Mouse (Mus musculus): Measurements from ENCODE around the gene S100a3.

S100a3 gene

DNA sequence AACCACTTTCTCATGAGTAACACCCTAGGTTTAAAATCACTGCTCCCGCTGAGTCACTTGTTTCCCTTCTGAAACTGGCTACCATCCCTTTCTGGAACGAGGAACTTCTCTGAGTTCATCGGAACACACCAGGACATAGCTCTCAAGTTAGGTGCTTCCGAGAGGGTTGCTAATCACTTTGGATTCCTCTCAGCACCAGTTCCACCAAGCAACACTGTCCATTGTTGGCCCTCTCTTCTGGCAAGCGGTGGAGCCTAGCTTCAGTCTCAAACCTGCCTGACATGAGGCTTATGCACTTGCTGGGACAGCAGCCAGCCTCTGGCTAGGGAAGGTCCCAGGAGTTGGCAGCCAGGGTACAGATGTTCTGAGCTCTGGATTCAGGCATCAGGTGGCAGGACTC, 14.3 kb downstream of the S100a3 start:
- no peak for DNase-seq (ENCODE audit: low read depth, low spot score)

DNA sequence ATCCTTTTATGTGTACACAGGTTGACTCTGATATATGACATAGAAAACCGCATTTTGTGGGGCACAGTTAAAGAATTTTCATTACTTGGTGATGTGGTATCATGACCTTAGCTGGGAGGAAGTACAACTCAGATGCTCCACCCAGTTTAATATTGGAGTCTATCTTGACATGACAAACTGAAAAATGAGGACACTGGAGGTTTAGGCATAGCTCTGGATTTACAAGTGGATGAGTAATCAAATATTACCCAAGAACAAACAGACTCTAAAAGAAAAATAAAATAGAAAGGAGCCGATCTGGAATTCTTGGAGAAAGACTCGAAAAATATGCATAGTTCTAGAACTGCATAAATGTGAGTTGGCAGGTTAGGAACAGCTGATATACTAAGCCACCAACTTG, 14.9 kb downstream of the S100a3 start:
- no peak for DNase-seq (ENCODE audit: low read depth, low spot score)

GRCm38 (mm10) chr3:90576351-90577001, 16.1 kb downstream of the S100a3 start:
- no peak for DNase-seq (ENCODE audit: low read depth, low spot score)

- no peak for DNase-seq (ENCODE audit: low read depth, low spot score)
These were observed 19.1 kb downstream of the S100a3 start for GRCm38 (mm10) chr3:90579433-90579832.

DNA sequence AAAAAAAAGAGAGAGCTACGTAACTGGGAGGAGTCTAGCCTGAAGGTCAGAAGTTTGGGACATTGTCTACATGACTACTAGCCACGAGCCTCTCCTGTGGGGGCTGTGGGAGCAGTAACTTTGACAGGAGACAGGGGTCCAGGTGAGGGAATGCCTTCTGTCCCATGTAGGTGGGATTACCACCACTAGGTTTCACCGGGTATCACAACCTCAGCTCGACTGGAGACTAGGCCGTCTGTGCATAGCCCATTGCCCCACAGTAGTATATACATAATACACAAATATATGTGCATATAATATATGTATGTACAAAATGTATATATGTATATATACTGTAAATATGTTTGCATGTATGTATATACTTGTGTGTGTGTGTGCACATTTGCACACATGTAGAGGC, 20.8 kb downstream of the S100a3 start:
- no peak for DNase-seq (ENCODE audit: low read depth, low spot score)

- peak; percentile 38 for DNase-seq (ENCODE audit: low read depth, low spot score)
These were observed 21.8 kb downstream of the S100a3 start for GRCm38 (mm10) chr3:90582156-90582555.

- DNase-seq (ENCODE audit: low read depth, low spot score) = no peak
These were observed 22.2 kb downstream of the S100a3 start for GRCm38 (mm10) chr3:90582556-90582955.

- DNase-seq (ENCODE audit: low read depth, low spot score) = no peak
These were observed 23.5 kb downstream of the S100a3 start for GRCm38 (mm10) chr3:90583893-90584292.

DNA sequence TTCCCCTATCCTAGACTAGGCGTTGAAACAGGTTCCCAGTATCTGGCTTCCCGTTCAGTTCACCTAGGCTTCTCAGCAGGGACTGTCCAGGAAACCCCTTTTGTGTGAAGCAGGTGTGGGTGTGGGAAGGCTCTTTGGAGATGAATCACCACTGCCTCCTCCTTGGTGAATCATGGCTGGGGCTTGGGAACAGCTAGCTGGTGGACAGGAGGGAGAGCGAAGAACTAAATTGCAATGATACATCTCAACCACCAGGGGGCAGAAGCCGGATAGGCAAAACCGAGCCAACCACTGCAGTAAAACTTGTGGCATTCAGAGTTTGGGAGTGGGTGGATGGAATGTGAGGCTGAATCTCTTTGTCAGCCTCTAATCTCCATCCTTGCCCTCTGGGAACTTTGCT, 25.2 kb downstream of the S100a3 start:
- DNase-seq (ENCODE audit: low read depth, low spot score) = peak; percentile 85

- peak; percentile 62 for DNase-seq (ENCODE audit: low read depth, low spot score)
These were observed 25.8 kb downstream of the S100a3 start for GRCm38 (mm10) chr3:90586016-90586643.

- DNase-seq (ENCODE audit: low read depth, low spot score) = peak; percentile 88
These were observed 26.5 kb downstream of the S100a3 start for GRCm38 (mm10) chr3:90586906-90587305.

DNA sequence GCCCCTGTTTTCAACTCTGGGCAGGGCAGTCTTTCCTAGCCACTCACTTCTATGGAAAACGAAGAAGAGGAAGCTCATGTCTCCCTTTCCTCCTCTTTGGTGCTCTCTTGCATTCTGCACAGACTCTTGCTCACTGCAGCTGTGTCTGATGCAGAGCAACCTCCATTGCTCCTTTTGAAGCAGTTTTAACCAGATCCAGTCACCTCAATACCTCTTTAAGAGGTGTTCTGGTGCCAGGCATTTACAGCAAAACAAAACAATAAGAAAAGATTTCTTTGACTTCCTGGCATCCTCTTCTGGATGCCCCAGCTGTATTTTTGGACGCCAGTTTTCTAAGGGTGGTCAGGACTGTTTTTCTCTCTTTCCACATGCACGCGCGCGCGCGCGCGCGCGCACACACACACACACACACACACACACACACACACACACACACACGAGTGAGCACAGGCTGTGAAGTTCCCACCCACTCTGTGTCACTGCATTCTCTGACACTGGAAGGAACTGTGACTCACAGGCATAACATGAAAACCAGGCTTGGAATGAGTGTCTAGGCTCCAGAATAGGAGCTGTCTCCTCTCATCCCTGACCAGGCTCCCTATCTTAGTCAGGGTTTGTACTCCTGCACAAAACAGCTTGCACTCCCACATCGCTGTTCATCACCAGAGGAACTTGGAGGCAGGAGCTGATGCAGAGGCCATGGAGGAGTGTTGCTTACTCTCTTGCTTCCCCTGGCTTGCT, 27.2 kb downstream of the S100a3 start:
- DNase-seq (ENCODE audit: low read depth, low spot score) = peak; percentile 63

- DNase-seq (ENCODE audit: low read depth, low spot score) = peak; percentile 72
These were observed 29.0 kb downstream of the S100a3 start for GRCm38 (mm10) chr3:90589390-90589789.

- DNase-seq (ENCODE audit: low read depth, low spot score) = no peak
These were observed 29.6 kb downstream of the S100a3 start, which contains the start of gene S100a2 for GRCm38 (mm10) chr3:90589947-90590346. TSS of gene S100a2 (plus strand) at chr3:90590247.

DNA sequence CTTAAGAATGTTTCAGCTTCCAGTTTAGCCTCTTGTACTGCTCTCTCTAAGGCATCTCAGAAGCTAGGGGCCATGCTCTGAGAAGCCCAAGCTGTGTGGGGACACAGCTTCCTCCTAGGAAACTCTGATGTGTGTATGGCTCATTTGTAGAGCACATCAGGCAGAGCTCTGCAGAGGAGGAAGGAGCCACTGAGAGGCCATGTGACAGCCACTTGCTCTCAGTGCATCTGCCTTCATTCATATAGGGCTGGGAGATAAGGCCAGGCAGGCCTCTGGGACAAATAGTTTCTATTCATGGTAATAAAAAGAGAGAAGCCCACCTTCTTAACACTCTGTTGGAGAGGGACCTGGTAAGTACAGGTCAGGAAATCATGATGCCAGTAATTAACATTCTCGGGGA, 34.1 kb downstream of the S100a3 start:
- DNase-seq (ENCODE audit: low read depth, low spot score) = no peak

DNA sequence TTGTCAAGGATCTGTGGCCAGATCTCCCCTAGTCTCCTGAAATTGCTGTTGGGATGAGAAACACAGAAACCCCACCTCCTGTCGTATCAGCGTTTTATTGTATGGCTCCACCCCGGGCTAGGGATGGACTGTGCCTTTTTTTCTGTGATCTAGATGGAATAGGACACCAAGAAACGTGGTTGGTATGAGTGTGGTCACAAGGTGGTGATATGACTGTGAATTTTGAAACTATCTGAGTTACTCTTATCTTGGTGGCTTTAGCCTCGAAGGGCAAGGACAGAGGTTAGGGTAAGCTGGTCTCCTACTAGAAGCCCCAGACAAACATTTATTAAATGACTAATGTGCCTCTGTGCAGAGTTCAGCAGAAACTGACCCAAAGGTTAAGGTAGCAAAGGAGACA, 35.2 kb downstream of the S100a3 start:
- DNase-seq (ENCODE audit: low read depth, low spot score) = no peak

GRCm38 (mm10) chr3:90596810-90597209, 36.4 kb downstream of the S100a3 start:
- DNase-seq (ENCODE audit: low read depth, low spot score) = no peak

DNA sequence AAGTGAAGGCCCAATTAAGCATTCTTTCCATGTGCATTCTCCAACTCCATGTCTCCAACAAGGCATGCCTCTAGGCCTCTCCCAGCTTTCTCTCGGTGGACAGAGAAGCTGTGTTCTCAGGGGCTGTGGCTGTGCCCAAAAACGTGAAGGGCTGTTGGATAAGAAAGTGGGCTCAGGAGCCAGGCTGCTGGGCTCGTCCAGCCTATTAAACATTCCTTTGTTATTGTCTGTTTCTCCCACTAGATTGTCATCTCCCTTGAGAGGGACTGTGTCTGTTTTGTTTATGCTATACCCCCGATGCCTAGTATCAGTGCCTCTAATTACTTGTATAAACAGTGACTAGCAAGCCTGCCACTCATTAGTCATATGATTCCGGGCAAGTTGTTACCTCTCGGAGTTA, 37.4 kb downstream of the S100a3 start:
- DNase-seq (ENCODE audit: low read depth, low spot score) = no peak

GRCm38 (mm10) chr3:90598212-90598611, 37.8 kb downstream of the S100a3 start:
- no peak for DNase-seq (ENCODE audit: low read depth, low spot score)

DNA sequence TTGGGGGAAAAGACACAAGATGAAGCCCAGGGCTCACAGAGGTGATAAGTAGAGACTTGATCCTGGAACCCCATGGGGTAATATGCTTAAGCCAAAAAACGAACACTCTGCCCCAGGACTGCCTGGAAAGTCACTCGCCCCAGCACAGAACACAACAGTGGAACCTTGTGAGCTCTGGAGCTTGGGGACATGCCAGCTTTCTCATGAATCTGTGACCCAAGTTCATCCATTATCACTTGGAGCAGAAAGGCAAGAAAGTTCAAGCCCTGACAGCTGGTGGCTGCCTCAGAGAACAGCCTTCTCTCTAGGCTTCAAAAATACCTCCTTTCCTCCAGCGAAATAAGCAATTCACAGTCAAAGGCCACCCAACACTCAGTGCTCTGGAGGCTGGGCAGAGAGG, 39.0 kb downstream of the S100a3 start:
- DNase-seq (ENCODE audit: low read depth, low spot score) = no peak

DNA sequence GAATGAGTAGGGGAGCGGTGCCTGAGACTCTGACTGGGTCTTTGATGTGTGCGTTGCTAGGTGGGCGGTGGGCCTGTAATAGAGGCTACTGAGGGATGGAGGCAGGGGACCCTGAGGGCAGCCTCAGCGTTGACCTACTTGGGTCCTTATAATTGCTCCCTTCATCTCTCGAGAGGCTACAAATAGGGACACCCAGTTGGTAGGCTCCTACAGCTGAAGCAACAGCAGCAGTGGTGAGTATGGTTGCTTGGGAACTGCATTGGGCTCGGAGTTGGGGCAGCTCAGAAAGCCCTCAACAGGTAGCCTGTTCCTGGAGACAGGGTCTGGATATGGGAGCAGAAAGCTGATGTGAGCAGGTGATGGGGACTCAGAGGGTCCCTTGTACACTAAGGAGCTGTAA, 39.7 kb downstream of the S100a3 start:
- DNase-seq (ENCODE audit: low read depth, low spot score) = no peak

GRCm38 (mm10) chr3:90600458-90601195, 40.2 kb downstream of the S100a3 start:
- DNase-seq (ENCODE audit: low read depth, low spot score) = no peak
